Mouse (Mus musculus): ENCODE measurements around the gene Kcnj10.

GRCm38 (mm10) chr1:172327206-172328001 is 13.6 kb upstream of the Kcnj10 start:
- TF ChIP-seq CTCF (IDR thresholded peaks at IDR 0.05; ENCODE audit: borderline replicate concordance, insufficient read depth, low read length) = no peak
- no peak for TF ChIP-seq POLR2A (IDR thresholded peaks at IDR 0.05; ENCODE audit: low read depth, low read length)

Measured in embryonic fibroblast, embryonic 13.5 days (primary cell).